Mouse (Mus musculus) megakaryocyte, embryonic 14.5 days (primary cell): ENCODE results near the gene Taar7b.

Experiments used
- FLI1 ChIP-seq: IDR thresholded peaks from 2 replicates; pipeline ENCODE4 v1.6.1; 2012; ENCODE audit warnings: low read length, inconsistent platforms, mixed read lengths
- GATA1 ChIP-seq: IDR thresholded peaks from 3 replicates; pipeline ENCODE4 v1.6.1; 2012; ENCODE audit warnings: mixed read lengths, low read length, inconsistent platforms, borderline replicate concordance

DNA sequence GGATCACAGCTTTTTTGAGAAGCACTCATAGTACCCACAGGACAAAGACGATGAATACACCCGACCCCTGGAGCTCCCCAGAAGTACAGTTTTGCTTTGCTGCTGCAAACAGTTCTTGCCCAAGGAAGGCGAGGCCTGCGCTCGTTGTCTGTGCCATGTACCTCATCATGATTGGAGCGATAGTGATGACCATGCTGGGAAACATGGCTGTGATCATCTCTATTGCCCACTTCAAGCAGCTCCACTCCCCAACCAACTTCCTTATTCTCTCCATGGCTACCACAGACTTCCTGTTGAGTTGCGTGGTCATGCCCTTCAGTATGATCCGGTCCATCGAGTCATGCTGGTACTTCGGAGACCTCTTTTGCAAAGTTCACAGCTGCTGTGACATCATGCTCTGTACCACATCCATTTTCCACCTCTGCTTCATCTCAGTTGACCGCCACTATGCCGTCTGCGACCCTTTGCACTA is 39.3 kb upstream of the Taar7b start, which contains the start of gene Taar4:
- no peak for TF ChIP-seq FLI1
- no peak for TF ChIP-seq GATA1
